Mouse (Mus musculus) limb, embryonic 11.5 days (tissue): ENCODE data around the gene Msi2. TPM values are rescaled to one million over a fixed set of nuclear protein-coding genes. Genes with fewer than 3 reads are reported as not detected.

Experiments used
- ATAC-seq: fragments of 200-750 bp; cut with Nextera tagmentation; 2 replicates; pipeline ENCODE4 v1.8.0; 2017; ENCODE audit warnings: low read depth; ENCODE audit not compliant: insufficient number of reproducible peaks, low FRiP score, low TSS enrichment
- DNase-seq: peaks from one replicate; pipeline ENCODE4 v3.0.0-alpha.2; 2015; ENCODE audit warnings: low spot score
- H3K27ac ChIP-seq: fragments of 300-500 bp; sonication (generic); replicated peaks from 2 replicates; pipeline ENCODE4 v1.5.1; 2014; ENCODE audit warnings: low read depth, mild to moderate bottlenecking, low read length
- H3K27me3 ChIP-seq: fragments of 300-500 bp; sonication (generic); 2 replicates; pipeline ENCODE4 v1.6.1; 2014; ENCODE audit warnings: mild to moderate bottlenecking, low read length, mixed read lengths; ENCODE audit not compliant: control insufficient read depth, insufficient read depth
- H3K36me3 ChIP-seq: fragments of 300-500 bp; sonication (generic); 2 replicates; pipeline ENCODE4 v1.6.1; 2014; ENCODE audit warnings: mild to moderate bottlenecking, low read length, moderate library complexity, mixed read lengths; ENCODE audit not compliant: control insufficient read depth, insufficient read depth
- H3K4me1 ChIP-seq: fragments of 300-500 bp; sonication (generic); 2 replicates; pipeline ENCODE4 v1.6.1; 2014; ENCODE audit warnings: low read length, mixed read lengths; ENCODE audit not compliant: control insufficient read depth, insufficient read depth
- H3K4me2 ChIP-seq: fragments of 300-500 bp; sonication (generic); 2 replicates; pipeline ENCODE4 v1.6.1; 2014; ENCODE audit warnings: low read depth, mild to moderate bottlenecking, moderate library complexity; ENCODE audit not compliant: severe bottlenecking
- H3K4me3 ChIP-seq: fragments of 300-500 bp; sonication (generic); 2 replicates; pipeline ENCODE4 v1.5.1; 2014; ENCODE audit warnings: low read depth, low read length
- H3K9ac ChIP-seq: fragments of 300-500 bp; sonication (generic); 2 replicates; pipeline ENCODE4 v1.6.1; 2014; ENCODE audit warnings: mild to moderate bottlenecking, low read length
- H3K9me3 ChIP-seq: fragments of 300-500 bp; sonication (generic); 2 replicates; pipeline ENCODE4 v1.6.1; 2016; ENCODE audit warnings: low read length; ENCODE audit not compliant: control insufficient read depth
- WGBS: fragments of 180-500 bp; shearing (Covaris S2); extraction: QIAGEN DNeasy Blood & Tissue Kit; methylation state at CpG from one replicate; pipeline ENCODE4 v1.1.7; 2014; 5-methylcytosine and 5-hydroxymethylcytosine counted together
- polyA plus RNA-seq: library from polyadenylated mRNA; unstranded; fragments of >200 nt; fragmentation: Nextera tagmentation; extraction: Ambion mirVana; gene quantifications from 2 replicates; pipeline ENCODE4 v1.2.1, GENCODE M21; 2014

The Msi2 gene
- polyA plus RNA-seq, 1 experiment from 2014 or later, result 18.1 TPM

- Histone ChIP-seq H3K4me2 (no peak overlapping the region), H3K36me3 (peaks cover 3% of the 10 kb centered on the region; the same call in 1 of the 2 replicates), H3K27ac (no peak overlapping the region), H3K27me3 (no peaks in the 10 kb centered on the region), H3K4me3 (no peak overlapping the region), H3K9me3 (no peaks in the 10 kb centered on the region), H3K9ac (no peak overlapping the region), H3K4me1 (0 out of 2 replicates have a peak, but pooled peaks cover 3% of the 10 kb centered on the region)
- WGBS, result 91% methylated on average over 3 of the region's 3 CpGs
- DNase-seq (no peak), ATAC-seq (no peak)
These were observed 380.4 kb downstream of the Msi2 start for GRCm38 (mm10) chr11:88337926-88338325.

- H3K9ac ChIP-seq, result no peak overlapping the region
- 36% methylated on average over 5 of the region's 5 CpGs for WGBS
These were observed 383.4 kb downstream of the Msi2 start for GRCm38 (mm10) chr11:88334893-88335292.

GRCm38 (mm10) chr11:88332309-88332934 is 385.9 kb downstream of the Msi2 start:
- Histone ChIP-seq H3K4me2 (peak overlapping the region; percentile 16; the same call in 1 of the 2 replicates), H3K9ac (no peak overlapping the region), H3K27ac (no peak overlapping the region), H3K4me3 (no peak overlapping the region), H3K9me3 (no peaks in the 10 kb centered on the region), H3K4me1 (peaks cover 7% of the 10 kb centered on the region; the same call in 1 of the 2 replicates), H3K36me3 (peaks cover 1% of the 10 kb centered on the region; the same call in 1 of the 2 replicates), H3K27me3 (no peaks in the 10 kb centered on the region)
- 0 out of 2 replicates have a peak, but pooled peaks have one; percentile 39 for ATAC-seq
- 34% methylated on average over 8 of the region's 8 CpGs for WGBS
- peak; percentile 62 for DNase-seq

More at GRCm38 (mm10) chr11:88334893-88335292, 383.4 kb downstream of the Msi2 start:
- H3K27ac ChIP-seq, result no peak overlapping the region
- H3K36me3 ChIP-seq, result peaks cover 3% of the 10 kb centered on the region; the same call in 1 of the 2 replicates
- H3K4me2 ChIP-seq, result no peak overlapping the region
- H3K9me3 ChIP-seq, result no peaks in the 10 kb centered on the region
- ATAC-seq (no peak), DNase-seq (no peak)
- H3K27me3 ChIP-seq, result no peaks in the 10 kb centered on the region
- H3K4me1 ChIP-seq, result peaks cover 7% of the 10 kb centered on the region; the same call in 1 of the 2 replicates
- H3K4me3 ChIP-seq, result no peak overlapping the region

GRCm38 (mm10) chr11:88331722-88332121 is 386.6 kb downstream of the Msi2 start:
- H3K4me1 ChIP-seq, result peaks cover 7% of the 10 kb centered on the region; the same call in 1 of the 2 replicates
- no peaks in the 10 kb centered on the region for H3K9me3 ChIP-seq
- H3K9ac ChIP-seq, result no peak overlapping the region
- DNase-seq (no peak), ATAC-seq (no peak)
- H3K36me3 ChIP-seq, result no peaks in the 10 kb centered on the region
- no peak overlapping the region for H3K4me2 ChIP-seq
- no peak overlapping the region for H3K27ac ChIP-seq
- no peaks in the 10 kb centered on the region for H3K27me3 ChIP-seq
- H3K4me3 ChIP-seq, result no peak overlapping the region
- 84% methylated on average over 8 of the region's 8 CpGs for WGBS

GRCm38 (mm10) chr11:88330799-88331198 is 387.5 kb downstream of the Msi2 start:
- 51% methylated on average over 11 of the region's 11 CpGs for WGBS
- Histone ChIP-seq H3K4me3 (no peak overlapping the region), H3K27me3 (no peaks in the 10 kb centered on the region), H3K36me3 (no peaks in the 10 kb centered on the region), H3K9me3 (no peaks in the 10 kb centered on the region), H3K27ac (no peak overlapping the region), H3K4me2 (no peak overlapping the region), H3K4me1 (peaks cover 7% of the 10 kb centered on the region; the same call in 1 of the 2 replicates), H3K9ac (no peak overlapping the region)
- no peak for ATAC-seq
- no peak for DNase-seq

- WGBS, result 92% methylated on average over 17 of the region's 17 CpGs
- H3K4me1 ChIP-seq, result peaks cover 4% of the 10 kb centered on the region; the same call in 1 of the 2 replicates
- no peak overlapping the region for H3K27ac ChIP-seq
- no peak overlapping the region for H3K4me3 ChIP-seq
- no peaks in the 10 kb centered on the region for H3K27me3 ChIP-seq
- ATAC-seq (no peak), DNase-seq (no peak)
- H3K9ac ChIP-seq, result no peak overlapping the region
- H3K9me3 ChIP-seq, result no peaks in the 10 kb centered on the region
- no peaks in the 10 kb centered on the region for H3K36me3 ChIP-seq
- H3K4me2 ChIP-seq, result no peak overlapping the region
These were observed 389.3 kb downstream of the Msi2 start for GRCm38 (mm10) chr11:88328813-88329595.

- H3K4me1 ChIP-seq, result no peaks in the 10 kb centered on the region
- H3K27me3 ChIP-seq, result no peaks in the 10 kb centered on the region
- no peak overlapping the region for H3K9ac ChIP-seq
- no peak overlapping the region for H3K4me2 ChIP-seq
- no peak for DNase-seq
- H3K36me3 ChIP-seq, result no peaks in the 10 kb centered on the region
- WGBS, result 2% methylated on average over 4 of the region's 4 CpGs
- H3K27ac ChIP-seq, result no peak overlapping the region
- no peak for ATAC-seq
- no peak overlapping the region for H3K4me3 ChIP-seq
- no peaks in the 10 kb centered on the region for H3K9me3 ChIP-seq
These were observed 391.3 kb downstream of the Msi2 start for GRCm38 (mm10) chr11:88327016-88327415.

- Histone ChIP-seq H3K4me2 (no peak overlapping the region), H3K36me3 (no peaks in the 10 kb centered on the region), H3K27me3 (no peaks in the 10 kb centered on the region; the same call in 1 of the 2 replicates), H3K9ac (no peak overlapping the region), H3K4me3 (no peak overlapping the region), H3K4me1 (no peaks in the 10 kb centered on the region), H3K27ac (no peak overlapping the region), H3K9me3 (no peaks in the 10 kb centered on the region)
- ATAC-seq, result no peak
- WGBS, result 79% methylated on average over 5 of the region's 5 CpGs
- no peak for DNase-seq
These were observed 399.5 kb downstream of the Msi2 start for GRCm38 (mm10) chr11:88318850-88319249.
